15 mouse cellular contexts compared by ENCODE assay signal in genomic region chr2:119318043-119318710, GRCm38 (mm10). TPM values are rescaled to one million over a fixed set of nuclear protein-coding genes. Genes with fewer than 3 reads are reported as not detected.
DNase-seq lines count a peak whose midpoint lies in the region; ATAC-seq and TF ChIP-seq lines count a peak whose summit lies in the region.
"Had no signal": no experiment of that assay in that cellular context is flagged by ENCODE, and none has a peak within 500 bp of the region (broad histone marks: within the 10 kb centered on the region; RNA-seq: fewer than 3 reads in every experiment).

No protein-coding gene starts in this region.

- intact Hi-C loops in left cerebral cortex, adult 2 months (cut with DNase I) = no loop called here

- no peak overlapping the region for H3K9ac ChIP-seq in liver, embryonic 13.5 days
- H3K9ac ChIP-seq in liver, postnatal 0 days (replicated peaks) = no peak overlapping the region
- H3K9ac ChIP-seq: hindbrain, embryonic 13.5 days; midbrain, embryonic 13.5 days had no signal

- peaks cover 32% of the 10 kb centered on the region for H3K27me3 ChIP-seq in liver, embryonic 13.5 days
- H3K27me3 ChIP-seq in liver, postnatal 0 days (ENCODE audit: insufficient read depth, low read length) = peaks cover 29% of the 10 kb centered on the region
- H3K27me3 ChIP-seq in small intestine, adult 2 months (ENCODE audit: control insufficient read depth, insufficient read depth, low read length) = peaks cover 6% of the 10 kb centered on the region

- H3K9me3 ChIP-seq in liver, embryonic 13.5 days (replicated peaks) = no peaks in the 10 kb centered on the region
- H3K9me3 ChIP-seq in liver, postnatal 0 days (ENCODE audit: low read length) = peaks cover 4% of the 10 kb centered on the region; the same call in 1 of the 2 replicates
- H3K9me3 ChIP-seq: hindbrain, embryonic 13.5 days had no signal

- H3K36me3 ChIP-seq in liver, embryonic 13.5 days = no peaks in the 10 kb centered on the region
- H3K36me3 ChIP-seq in liver, postnatal 0 days (replicated peaks; ENCODE audit: insufficient read depth, low read length) = no peaks in the 10 kb centered on the region
- H3K36me3 ChIP-seq in small intestine, adult 2 months (ENCODE audit: control insufficient read depth, insufficient read depth, low read length) = no peaks in the 10 kb centered on the region
- H3K36me3 ChIP-seq: hindbrain, embryonic 13.5 days; midbrain, embryonic 13.5 days had no signal

- WGBS in liver, embryonic 13.5 days (ENCODE audit: insufficient replicate concordance) = 66% methylated on average over 3 of the region's 3 CpGs
- 47% methylated on average over 3 of the region's 3 CpGs for WGBS in liver, postnatal 0 days (ENCODE audit: insufficient replicate concordance)
- WGBS in small intestine, adult 2 months = 17% methylated on average over 3 of the region's 3 CpGs

- no peak for TF ChIP-seq CTCF in liver, postnatal 0 days (IDR thresholded peaks at IDR 0.05; ENCODE audit: low read depth)
- TF ChIP-seq CTCF in small intestine, adult 2 months (IDR thresholded peaks at IDR 0.05; ENCODE audit: extremely low read depth, insufficient read length, insufficient replicate concordance, low read depth, low read length) = no peak
- no peak for TF ChIP-seq CTCF in left cerebral cortex, adult 2 months (IDR thresholded peaks at IDR 0.05)

- ATAC-seq in liver, embryonic 13.5 days (ENCODE audit: low read depth) = no peak
- ATAC-seq in liver, postnatal 0 days = no peak
- ATAC-seq: midbrain, embryonic 13.5 days had no signal

- no peak overlapping the region for H3K4me2 ChIP-seq in liver, embryonic 13.5 days
- no peak overlapping the region for H3K4me2 ChIP-seq in liver, postnatal 0 days (ENCODE audit: low read depth, low read length)
- H3K4me2 ChIP-seq: hindbrain, embryonic 13.5 days; midbrain, embryonic 13.5 days had no signal

- H3K4me1 ChIP-seq in liver, embryonic 13.5 days (replicated peaks) = peaks cover 45% of the 10 kb centered on the region
- H3K4me1 ChIP-seq in liver, postnatal 0 days (ENCODE audit: insufficient read depth) = peaks cover 37% of the 10 kb centered on the region
- H3K4me1 ChIP-seq in small intestine, adult 2 months (ENCODE audit: control insufficient read depth, insufficient read depth, insufficient read length, low read length) = peaks cover 35% of the 10 kb centered on the region

- H3K4me3 ChIP-seq in liver, embryonic 13.5 days (replicated peaks) = no peak overlapping the region
- no peak overlapping the region for H3K4me3 ChIP-seq in liver, postnatal 0 days (ENCODE audit: low read depth, low read length)
- no peak overlapping the region for H3K4me3 ChIP-seq in small intestine, adult 2 months (ENCODE audit: low read depth, low read length)
- H3K4me3 ChIP-seq in left cerebral cortex, adult 2 months = no peak overlapping the region
- H3K4me3 ChIP-seq: erythroblast, embryonic 14.5 days; hindbrain, embryonic 13.5 days; midbrain, embryonic 13.5 days had no signal

- TF ChIP-seq EP300 in liver, postnatal 0 days (IDR thresholded peaks at IDR 0.05; ENCODE audit: low read depth) = no peak

- DNase-seq in adrenal gland, postnatal 14 days = peak; percentile 41
- DNase-seq in adrenal gland, adult (ENCODE audit: inconsistent age in 2 of 2, low spot score in 1 of 2) = no peak
- DNase-seq in liver, embryonic 13.5 days = no peak
- no peak for DNase-seq in liver, postnatal 0 days
- DNase-seq in kidney, adult 9 months = peak; percentile 80
- no peak for DNase-seq in left cerebral cortex, adult 2 months (ENCODE audit: extremely low spot score in 1 of 2, low spot score in 2 of 2)
- DNase-seq in layer of hippocampus, postnatal 25 days (ENCODE audit: extremely low spot score in 1 of 2, low spot score in 1 of 2) = no peak
- DNase-seq: cerebellum, adult 2 months; embryo, embryonic 11 days; left cerebral cortex, postnatal 4 days; thymus, postnatal 14 days had no signal

- TF ChIP-seq POLR2A in small intestine, adult 2 months (IDR thresholded peaks at IDR 0.05; ENCODE audit: low read depth, low read length) = no peak; the same call in 1 of the 2 replicates

- H3K27ac ChIP-seq in liver, embryonic 13.5 days = 0 out of 2 replicates have a peak overlapping the region, but pooled peaks have one; percentile 6
- no peak overlapping the region for H3K27ac ChIP-seq in liver, postnatal 0 days (ENCODE audit: low read depth)
- peak overlapping the region; percentile 94 for H3K27ac ChIP-seq in small intestine, adult 2 months (ENCODE audit: insufficient read depth, low read depth, low read length)
- no peak overlapping the region for H3K27ac ChIP-seq in left cerebral cortex, adult 2 months
- H3K27ac ChIP-seq: hindbrain, embryonic 13.5 days; midbrain, embryonic 13.5 days had no signal

RNA-seq across cellular contexts. Expression of gene Dll4, which starts 7.4 kb away (rescaled TPM):
- 13.7 and 14.4 TPM in 2 replicates for total RNA-seq in adrenal gland, postnatal 14 days (2021)
- 1.7 and 1.9 TPM in 2 replicates for polyA plus RNA-seq in liver, embryonic 13.5 days (2015; fragmentation: Nextera tagmentation; extraction: Ambion mirVana)
- polyA plus RNA-seq in liver, postnatal 0 days (2015; fragmentation: Nextera tagmentation; extraction: Ambion mirVana) = 1.8 and 1.9 TPM in 2 replicates
- 9.8 and 22.1 TPM in 2 replicates for polyA plus RNA-seq in small intestine, adult 2 months (2012; rRNA removed)
- 1 to 10 TPM; 2.3 to 2.4 TPM for total RNA-seq in left cerebral cortex, adult 2 months (2021)
- 1 to 10 TPM; 3.0 to 5.2 TPM for total RNA-seq in layer of hippocampus, postnatal 25 days (2021)

RNA-seq across cellular contexts. Expression of gene Vps18, which starts 29.6 kb away (rescaled TPM):
- total RNA-seq in adrenal gland, postnatal 14 days (2021) = 18.1 and 18.6 TPM in 2 replicates
- polyA plus RNA-seq in liver, embryonic 13.5 days (2015; fragmentation: Nextera tagmentation; extraction: Ambion mirVana) = 6.5 and 6.6 TPM in 2 replicates
- polyA plus RNA-seq in liver, postnatal 0 days (2015; fragmentation: Nextera tagmentation; extraction: Ambion mirVana) = 4.7 TPM in 2 replicates
- 11.3 and 22.9 TPM in 2 replicates for polyA plus RNA-seq in small intestine, adult 2 months (2012; rRNA removed)
- 10 to 100 TPM; 47.2 to 50.8 TPM for total RNA-seq in left cerebral cortex, adult 2 months (2021)
- total RNA-seq in layer of hippocampus, postnatal 25 days (2021) = 10 to 100 TPM; 37.5 to 43.9 TPM

RNA-seq across cellular contexts. Expression of gene Chac1, which starts 32.9 kb away (rescaled TPM):
- total RNA-seq in adrenal gland, postnatal 14 days (2021) = 3.7 and 6.2 TPM in 2 replicates
- polyA plus RNA-seq in liver, embryonic 13.5 days (2015; fragmentation: Nextera tagmentation; extraction: Ambion mirVana) = 1.0 and 2.0 TPM in 2 replicates
- 0.35 and 0.36 TPM in 2 replicates for polyA plus RNA-seq in liver, postnatal 0 days (2015; fragmentation: Nextera tagmentation; extraction: Ambion mirVana)
- polyA plus RNA-seq in small intestine, adult 2 months (2012; rRNA removed) = 5.8 and 6.9 TPM in 2 replicates
- total RNA-seq in left cerebral cortex, adult 2 months (2021) = 1 to 10 TPM; 7.5 to 8.7 TPM
- 1 to 10 TPM; 6.4 to 7.1 TPM for total RNA-seq in layer of hippocampus, postnatal 25 days (2021)

RNA-seq across cellular contexts. Expression of gene Rhov, which starts 47.1 kb away (rescaled TPM):
- 0.41 TPM in 1 of 2 replicates, not detected in the other for total RNA-seq in adrenal gland, postnatal 14 days (2021)
- 0.08 and 0.16 TPM in 2 replicates for polyA plus RNA-seq in liver, embryonic 13.5 days (2015; fragmentation: Nextera tagmentation; extraction: Ambion mirVana)
- not detected in 2 replicates for polyA plus RNA-seq in liver, postnatal 0 days (2015; fragmentation: Nextera tagmentation; extraction: Ambion mirVana)
- polyA plus RNA-seq in small intestine, adult 2 months (2012; rRNA removed) = 2.1 and 3.0 TPM in 2 replicates
- total RNA-seq in left cerebral cortex, adult 2 months (2021) = 10 to 100 TPM in 1 of 2 experiments, 1 to 10 TPM in 1; 9.8 to 11.1 TPM
- total RNA-seq in layer of hippocampus, postnatal 25 days (2021) = 1 to 10 TPM; 6.3 to 6.9 TPM
- polyA plus RNA-seq: erythroblast, embryonic 14.5 days had no signal

Comparison
In these comparisons a context has a peak if more than half of its experiments do, and no peak if none do; other contexts are left out.
1. DNase-seq: peak in adrenal gland, postnatal 14 days (single experiment) and kidney, adult 9 months (single experiment); none in adrenal gland, adult (0 of 2), liver, embryonic 13.5 days (single experiment), liver, postnatal 0 days (single experiment), left cerebral cortex, adult 2 months (0 of 2) and layer of hippocampus, postnatal 25 days (0 of 2).
2. H3K27ac ChIP-seq: peak in liver, embryonic 13.5 days (single experiment) and small intestine, adult 2 months (single experiment); none in liver, postnatal 0 days (single experiment) and left cerebral cortex, adult 2 months (single experiment).